Mouse (Mus musculus): ENCODE measurements around the gene Slc22a1. TPM values are rescaled to one million over a fixed set of nuclear protein-coding genes. Genes with fewer than 3 reads are reported as not detected.

Slc22a1 gene
- polyA plus RNA-seq, 1 experiment from 2014 or later: 6.9 TPM

DNA sequence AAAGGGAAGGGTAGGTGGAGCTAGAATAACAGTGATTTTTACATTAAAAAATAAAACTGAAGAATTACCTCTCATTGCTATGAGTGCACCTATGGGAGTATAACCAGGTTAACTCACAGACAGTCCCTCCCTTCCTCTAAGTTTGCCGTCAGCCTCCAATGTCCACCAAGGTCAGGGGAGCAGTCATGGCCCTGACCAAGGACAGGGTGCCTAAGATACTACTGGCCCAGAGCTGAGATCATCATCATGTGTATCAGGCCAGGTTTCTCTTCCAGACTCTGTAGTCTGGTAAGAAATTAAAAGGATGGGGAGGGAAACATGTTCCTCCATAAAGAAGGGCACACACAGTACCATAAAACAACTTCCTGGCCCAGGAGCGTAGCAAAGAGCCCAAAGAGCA lies 35.3 kb upstream of the Slc22a1 start:
- 77% methylated on average over 2 of the region's 2 CpGs for WGBS
- no peak overlapping the region for H3K4me3 ChIP-seq (replicated peaks)
- ATAC-seq (replicated peaks; ENCODE audit: low FRiP score): no peak
- H3K4me1 ChIP-seq: peaks cover 5% of the 10 kb centered on the region; the same call in 1 of the 2 replicates
- no peak overlapping the region for H3K9ac ChIP-seq
- H3K36me3 ChIP-seq: peaks cover 81% of the 10 kb centered on the region
- H3K9me3 ChIP-seq (replicated peaks): no peaks in the 10 kb centered on the region
- H3K4me2 ChIP-seq: no peak overlapping the region
- H3K27me3 ChIP-seq: no peaks in the 10 kb centered on the region
- no peak overlapping the region for H3K27ac ChIP-seq

GRCm38 (mm10) chr17:12710050-12710780 lies 34.6 kb upstream of the Slc22a1 start:
- no peaks in the 10 kb centered on the region for H3K27me3 ChIP-seq
- no peak for ATAC-seq (replicated peaks; ENCODE audit: low FRiP score)
- H3K27ac ChIP-seq: no peak overlapping the region
- no peak overlapping the region for H3K4me2 ChIP-seq
- 85% methylated on average over 13 of the region's 13 CpGs for WGBS
- H3K36me3 ChIP-seq: peaks cover 74% of the 10 kb centered on the region
- H3K4me1 ChIP-seq: peaks cover 6% of the 10 kb centered on the region; the same call in 1 of the 2 replicates
- H3K4me3 ChIP-seq (replicated peaks): no peak overlapping the region
- H3K9me3 ChIP-seq (replicated peaks): no peaks in the 10 kb centered on the region
- H3K9ac ChIP-seq: no peak overlapping the region

DNA sequence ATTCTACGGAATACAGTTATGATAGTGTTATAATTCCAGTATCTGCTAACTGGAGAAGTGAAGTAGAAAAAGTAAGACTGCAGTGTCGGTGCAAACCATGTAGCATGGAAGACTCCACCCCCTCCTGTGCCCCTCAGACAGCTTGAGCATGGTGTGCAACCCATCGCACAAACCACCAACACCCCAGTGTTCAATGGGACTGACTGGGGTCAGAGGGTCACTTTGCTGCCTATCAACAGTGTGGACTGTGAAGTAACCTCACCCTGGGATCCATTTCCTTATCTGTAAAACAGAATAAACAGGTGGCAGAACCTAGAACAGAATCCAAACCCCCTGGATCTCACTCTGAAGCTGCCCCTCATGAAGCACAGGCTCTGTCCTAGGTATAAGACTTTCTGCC lies 32.8 kb upstream of the Slc22a1 start:
- Histone ChIP-seq H3K4me1 (peaks cover 6% of the 10 kb centered on the region; the same call in 1 of the 2 replicates), H3K9ac (no peak overlapping the region), H3K4me2 (no peak overlapping the region), H3K36me3 (peaks cover 74% of the 10 kb centered on the region), H3K27ac (no peak overlapping the region), H3K27me3 (no peaks in the 10 kb centered on the region), H3K4me3 (replicated peaks) (no peak overlapping the region), H3K9me3 (replicated peaks) (no peaks in the 10 kb centered on the region)
- WGBS: 93% methylated on average over 3 of the region's 3 CpGs
- no peak for ATAC-seq (replicated peaks; ENCODE audit: low FRiP score)

GRCm38 (mm10) chr17:12706590-12707049 lies 31.0 kb upstream of the Slc22a1 start:
- Histone ChIP-seq H3K4me1 (peaks cover 6% of the 10 kb centered on the region; the same call in 1 of the 2 replicates), H3K4me3 (replicated peaks) (no peak overlapping the region), H3K9ac (no peak overlapping the region), H3K27me3 (no peaks in the 10 kb centered on the region), H3K4me2 (no peak overlapping the region), H3K27ac (peak overlapping the region; percentile 24; the same call in 1 of the 2 replicates), H3K36me3 (peaks cover 76% of the 10 kb centered on the region), H3K9me3 (replicated peaks) (no peaks in the 10 kb centered on the region)
- 77% methylated on average over 10 of the region's 10 CpGs for WGBS
- no peak for ATAC-seq (replicated peaks; ENCODE audit: low FRiP score)

DNA sequence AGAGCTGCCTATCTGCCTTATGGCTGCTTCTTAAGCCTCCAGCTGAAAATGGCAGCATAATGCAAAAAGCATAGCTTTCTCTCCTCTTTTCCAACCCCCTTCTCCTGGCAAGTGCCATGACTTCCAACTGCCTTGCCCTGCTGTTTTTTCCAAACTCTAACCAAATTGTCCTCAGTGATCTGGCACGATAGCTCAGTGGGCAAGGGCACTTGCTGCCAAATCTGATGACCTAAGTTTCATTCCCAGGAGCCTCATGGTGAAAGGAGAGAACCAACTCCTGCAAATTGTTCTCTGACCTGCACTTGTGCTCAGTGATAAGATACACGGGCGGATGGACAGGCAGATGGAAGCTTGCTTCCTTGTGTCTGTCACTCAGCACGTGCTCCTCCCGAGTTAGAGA lies 27.3 kb upstream of the Slc22a1 start:
- 84% methylated on average over 5 of the region's 5 CpGs for WGBS

DNA sequence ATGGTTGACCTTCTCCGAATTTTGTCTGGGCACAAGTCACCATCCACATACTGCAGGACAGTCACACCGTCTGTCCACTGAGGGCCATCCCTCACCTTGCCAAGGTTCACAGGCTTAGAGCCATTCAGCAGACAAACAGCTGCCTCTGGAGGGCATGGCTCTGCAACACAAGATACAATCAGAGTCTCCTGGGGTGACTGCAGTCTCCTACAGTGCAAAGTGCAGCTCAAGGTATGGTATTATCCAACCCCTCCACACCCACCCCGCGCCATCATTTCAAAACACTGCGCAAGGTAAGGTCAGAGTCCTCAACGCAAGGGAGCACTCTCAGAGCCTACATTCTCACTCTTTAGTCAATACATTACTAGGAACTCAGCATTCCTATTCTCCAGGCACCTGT lies 24.7 kb upstream of the Slc22a1 start:
- Histone ChIP-seq H3K4me3 (replicated peaks) (no peak overlapping the region), H3K4me1 (no peaks in the 10 kb centered on the region), H3K36me3 (peaks cover 99% of the 10 kb centered on the region), H3K4me2 (no peak overlapping the region), H3K27ac (no peak overlapping the region), H3K9me3 (replicated peaks) (no peaks in the 10 kb centered on the region), H3K27me3 (no peaks in the 10 kb centered on the region), H3K9ac (no peak overlapping the region)
- 97% methylated on average over 6 of the region's 6 CpGs for WGBS
- ATAC-seq (replicated peaks; ENCODE audit: low FRiP score): no peak

More for the DNA sequence above, 27.3 kb upstream of the Slc22a1 start:
- H3K36me3 ChIP-seq: peaks cover 82% of the 10 kb centered on the region
- H3K4me2 ChIP-seq: no peak overlapping the region
- no peak for ATAC-seq (replicated peaks; ENCODE audit: low FRiP score)
- no peaks in the 10 kb centered on the region for H3K27me3 ChIP-seq
- peaks cover 6% of the 10 kb centered on the region; the same call in 1 of the 2 replicates for H3K4me1 ChIP-seq
- no peaks in the 10 kb centered on the region for H3K9me3 ChIP-seq (replicated peaks)
- no peak overlapping the region for H3K9ac ChIP-seq
- no peak overlapping the region for H3K27ac ChIP-seq
- H3K4me3 ChIP-seq (replicated peaks): no peak overlapping the region

- no peaks in the 10 kb centered on the region for H3K9me3 ChIP-seq (replicated peaks)
- no peak overlapping the region for H3K27ac ChIP-seq
- H3K4me1 ChIP-seq: no peaks in the 10 kb centered on the region
- WGBS: 88% methylated on average over 7 of the region's 7 CpGs
- H3K4me2 ChIP-seq: no peak overlapping the region
- H3K4me3 ChIP-seq (replicated peaks): no peak overlapping the region
- no peak overlapping the region for H3K9ac ChIP-seq
- no peak for ATAC-seq (replicated peaks; ENCODE audit: low FRiP score)
- H3K36me3 ChIP-seq: peaks cover 96% of the 10 kb centered on the region
- H3K27me3 ChIP-seq: no peaks in the 10 kb centered on the region
These were observed 16.3 kb upstream of the Slc22a1 start for GRCm38 (mm10) chr17:12691899-12692298.

DNA sequence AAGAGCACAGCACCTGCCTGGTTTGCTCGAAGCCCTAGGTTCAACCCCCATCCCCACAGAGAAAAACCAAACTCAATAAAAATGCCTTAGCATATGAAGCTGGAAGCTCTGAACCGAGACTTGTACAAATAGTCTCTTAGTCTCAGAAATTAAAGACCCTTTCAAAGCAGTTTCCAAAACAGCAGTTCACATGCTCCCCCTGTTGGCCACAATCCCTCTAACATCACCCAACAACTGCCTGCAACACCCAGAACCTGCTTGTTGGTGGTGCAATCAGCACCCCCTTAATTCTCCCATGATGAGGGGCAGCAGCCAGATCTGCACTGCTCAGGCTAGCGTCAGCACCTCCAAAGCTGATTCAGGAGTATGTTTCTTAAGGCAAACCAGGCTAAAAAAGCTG lies 13.9 kb upstream of the Slc22a1 start:
- peaks cover 99% of the 10 kb centered on the region for H3K36me3 ChIP-seq

DNA sequence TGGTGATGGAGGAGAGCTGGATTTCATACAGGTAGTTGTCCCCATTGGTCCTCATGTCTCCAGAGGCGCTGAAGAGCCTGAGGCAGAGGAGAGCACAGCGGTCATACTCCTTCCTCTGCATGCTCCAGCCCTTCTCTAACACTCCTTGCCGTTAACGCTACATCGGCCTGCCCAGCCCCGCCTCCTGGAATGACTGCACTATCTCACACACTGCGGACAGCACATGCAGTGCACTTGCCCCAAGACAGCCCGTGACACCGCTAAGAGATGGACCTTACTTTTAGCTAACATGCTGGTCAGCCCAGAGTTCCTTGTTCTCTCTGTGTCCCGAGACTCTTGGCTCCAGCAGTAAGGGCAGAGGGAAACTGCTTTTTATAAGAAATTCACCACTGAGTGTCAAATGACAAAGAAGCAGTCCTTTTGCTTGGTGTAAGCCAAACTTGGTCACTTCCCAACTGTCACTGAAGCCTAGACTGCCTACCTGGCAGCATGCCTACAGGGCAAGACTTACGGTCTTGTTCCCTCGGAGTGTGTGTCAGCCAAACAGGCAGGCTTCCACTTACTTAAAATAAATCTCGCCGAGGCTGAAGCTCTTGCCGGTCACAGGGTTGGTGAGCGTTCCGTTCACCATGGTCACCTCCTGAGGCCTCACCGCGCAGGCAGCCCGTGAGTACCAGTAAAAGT lies 12.9 kb upstream of the Slc22a1 start:
- Histone ChIP-seq H3K4me2 (no peak overlapping the region), H3K36me3 (peaks cover 99% of the 10 kb centered on the region)

More for the DNA sequence above, 13.9 kb upstream of the Slc22a1 start:
- ATAC-seq (replicated peaks; ENCODE audit: low FRiP score): no peak
- H3K4me2 ChIP-seq: no peak overlapping the region
- no peaks in the 10 kb centered on the region for H3K27me3 ChIP-seq
- H3K4me3 ChIP-seq (replicated peaks): no peak overlapping the region
- H3K9ac ChIP-seq: no peak overlapping the region
- no peak overlapping the region for H3K27ac ChIP-seq
- no peaks in the 10 kb centered on the region for H3K4me1 ChIP-seq
- 59% methylated on average over 3 of the region's 3 CpGs for WGBS
- H3K9me3 ChIP-seq (replicated peaks): no peaks in the 10 kb centered on the region

GRCm38 (mm10) chr17:12684928-12685624 lies 9.4 kb upstream of the Slc22a1 start:
- H3K27ac ChIP-seq: no peak overlapping the region
- peaks cover 88% of the 10 kb centered on the region for H3K36me3 ChIP-seq
- H3K4me3 ChIP-seq (replicated peaks): no peak overlapping the region
- no peaks in the 10 kb centered on the region for H3K4me1 ChIP-seq
- no peaks in the 10 kb centered on the region; the same call in 1 of the 2 replicates for H3K9me3 ChIP-seq (replicated peaks)
- no peak overlapping the region for H3K4me2 ChIP-seq
- 87% methylated on average over 7 of the region's 7 CpGs for WGBS
- no peaks in the 10 kb centered on the region for H3K27me3 ChIP-seq
- ATAC-seq (replicated peaks; ENCODE audit: low FRiP score): no peak
- no peak overlapping the region for H3K9ac ChIP-seq

More for the DNA sequence above, 12.9 kb upstream of the Slc22a1 start:
- Histone ChIP-seq H3K27ac (no peak overlapping the region), H3K4me1 (no peaks in the 10 kb centered on the region), H3K27me3 (no peaks in the 10 kb centered on the region), H3K9me3 (replicated peaks) (no peaks in the 10 kb centered on the region), H3K9ac (no peak overlapping the region), H3K4me3 (replicated peaks) (no peak overlapping the region)
- 82% methylated on average over 20 of the region's 20 CpGs for WGBS
- ATAC-seq (replicated peaks; ENCODE audit: low FRiP score): peak; percentile 27; the same call in 1 of the 2 replicates

DNA sequence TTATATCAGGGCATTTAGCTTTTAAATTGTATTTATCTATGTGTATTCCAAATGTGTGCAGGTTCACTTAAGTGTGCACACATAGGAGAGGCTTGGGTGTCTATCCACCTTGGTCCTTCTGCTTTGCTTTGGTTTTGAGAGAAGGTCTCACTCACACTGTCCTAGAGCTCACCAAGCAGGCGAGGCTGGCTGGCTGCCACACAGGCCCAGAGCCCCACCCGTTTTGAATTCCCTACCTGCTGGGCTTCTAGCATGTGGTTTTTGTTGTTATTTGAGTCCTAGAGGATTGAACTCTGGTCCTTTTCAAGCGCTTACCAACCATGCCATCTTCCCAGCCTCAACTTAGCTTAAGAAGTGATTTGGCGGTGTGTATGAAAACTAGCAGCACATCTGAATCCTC lies 8.8 kb upstream of the Slc22a1 start:
- no peaks in the 10 kb centered on the region; the same call in 1 of the 2 replicates for H3K9me3 ChIP-seq (replicated peaks)
- 76% methylated on average over 4 of the region's 4 CpGs for WGBS
- no peaks in the 10 kb centered on the region for H3K4me1 ChIP-seq
- no peak overlapping the region for H3K4me2 ChIP-seq
- no peak for ATAC-seq (replicated peaks; ENCODE audit: low FRiP score)
- no peaks in the 10 kb centered on the region for H3K27me3 ChIP-seq
- H3K27ac ChIP-seq: no peak overlapping the region
- no peak overlapping the region for H3K9ac ChIP-seq
- peaks cover 85% of the 10 kb centered on the region for H3K36me3 ChIP-seq
- no peak overlapping the region for H3K4me3 ChIP-seq (replicated peaks)

DNA sequence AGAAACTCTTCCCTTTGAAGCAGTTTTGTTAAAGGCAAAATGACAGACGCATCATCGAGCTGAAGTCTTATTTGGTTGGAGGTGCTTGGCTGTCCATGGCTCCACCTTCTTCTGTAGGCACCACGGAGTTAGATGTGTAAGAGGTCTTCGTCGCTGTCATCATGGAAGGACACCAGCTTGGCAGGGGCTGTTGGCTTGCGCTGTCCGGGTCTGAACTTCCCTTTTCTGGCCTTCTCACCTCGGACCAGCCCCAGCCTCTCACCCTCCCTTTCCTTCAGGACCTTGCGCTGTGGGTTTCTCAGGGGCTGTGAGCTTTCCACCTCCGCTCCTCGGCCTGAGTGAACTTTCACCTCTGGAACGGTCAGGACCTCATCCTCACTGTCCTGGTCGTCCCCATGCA lies 8.0 kb upstream of the Slc22a1 start:
- H3K9me3 ChIP-seq (replicated peaks): no peaks in the 10 kb centered on the region; the same call in 1 of the 2 replicates
- H3K4me1 ChIP-seq: no peaks in the 10 kb centered on the region
- no peak for ATAC-seq (replicated peaks; ENCODE audit: low FRiP score)
- H3K27ac ChIP-seq: no peak overlapping the region
- H3K9ac ChIP-seq: no peak overlapping the region
- no peaks in the 10 kb centered on the region for H3K27me3 ChIP-seq
- 91% methylated on average over 13 of the region's 13 CpGs for WGBS
- no peak overlapping the region for H3K4me3 ChIP-seq (replicated peaks)
- no peak overlapping the region for H3K4me2 ChIP-seq
- H3K36me3 ChIP-seq: peaks cover 77% of the 10 kb centered on the region

Data from kidney, embryonic 15.5 days (tissue).